Mouse (Mus musculus) bone marrow, adult 2 months (tissue): ENCODE results near the gene Eif4b.

ENCODE experiments used
- CTCF ChIP-seq: fragments of 200-500 bp; IDR thresholded peaks from 2 replicates; pipeline ENCODE4 v1.5.1; 2011; ENCODE audit warnings: low read length, control low read depth; ENCODE audit not compliant: control insufficient read depth, insufficient read depth
- POLR2A ChIP-seq: fragments of 200-500 bp; IDR thresholded peaks from 2 replicates; pipeline ENCODE4 v1.6.1; 2011; ENCODE audit warnings: low read depth, mild to moderate bottlenecking, control low read depth, low read length, borderline replicate concordance; ENCODE audit not compliant: control insufficient read depth

- TF ChIP-seq POLR2A, result no peak
- TF ChIP-seq CTCF, result no peak
These were observed 21.4 kb downstream of the Eif4b start for GRCm38 (mm10) chr15:102094988-102095387.
